Mouse (Mus musculus) ES-Bruce4 (cell line): ENCODE measurements around the gene Mfsd7a.

Source experiments
- CTCF ChIP-seq: IDR thresholded peaks from one replicate; pipeline ENCODE4 v1.8.1; 2011; ENCODE audit warnings: low read depth, low read length
- EP300 ChIP-seq: IDR thresholded peaks from 2 replicates; pipeline ENCODE4 v1.6.1; 2011; ENCODE audit warnings: low read depth, low read length; ENCODE audit not compliant: insufficient read depth
- POLR2A ChIP-seq: IDR thresholded peaks from one replicate; pipeline ENCODE4 v1.8.1; 2011; ENCODE audit warnings: low read length; ENCODE audit not compliant: insufficient read depth

GRCm38 (mm10) chr5:108436101-108436500, 12.6 kb downstream of the Mfsd7a start:
- TF ChIP-seq CTCF: no peak
- no peak for TF ChIP-seq POLR2A
- TF ChIP-seq EP300: no peak
